Mouse (Mus musculus): ENCODE results near the gene Gemin6. TPM values are rescaled to one million over a fixed set of nuclear protein-coding genes. Genes with fewer than 3 reads are reported as not detected.
"Not testable (repeated sequence)": the region's sequence is repeated elsewhere in the genome, so short reads cannot be mapped to it uniquely, and the experiment has no call there.

The Gemin6 gene
- total RNA-seq, 2 experiments from 2014 or later = 6.4 to 6.7 TPM

- DNase-seq (ENCODE audit: low spot score in 2 of 2) = no peak
These were observed 9.6 kb downstream of the Gemin6 start for GRCm38 (mm10) chr17:80233844-80234243.

GRCm38 (mm10) chr17:80234376-80234775 lies 10.1 kb downstream of the Gemin6 start:
- no peak for DNase-seq (ENCODE audit: low spot score in 2 of 2)

- no peak for DNase-seq (ENCODE audit: low spot score in 2 of 2)
These were observed 11.2 kb downstream of the Gemin6 start for GRCm38 (mm10) chr17:80235477-80235876.

GRCm38 (mm10) chr17:80236805-80237204 lies 12.6 kb downstream of the Gemin6 start:
- DNase-seq (ENCODE audit: low spot score in 2 of 2) = no peak

- DNase-seq (ENCODE audit: low spot score in 2 of 2) = no peak
These were observed 13.2 kb downstream of the Gemin6 start for GRCm38 (mm10) chr17:80237475-80237874.

GRCm38 (mm10) chr17:80241594-80241993 lies 17.4 kb downstream of the Gemin6 start:
- no peak for DNase-seq (ENCODE audit: low spot score in 2 of 2)

- no peak for DNase-seq (ENCODE audit: low spot score in 2 of 2)
These were observed 18.9 kb downstream of the Gemin6 start for GRCm38 (mm10) chr17:80243116-80243515.

GRCm38 (mm10) chr17:80252757-80253525 lies 28.7 kb downstream of the Gemin6 start:
- no peak for DNase-seq (ENCODE audit: low spot score in 2 of 2)

- no peak for DNase-seq (ENCODE audit: low spot score in 2 of 2)
These were observed 30.2 kb downstream of the Gemin6 start for GRCm38 (mm10) chr17:80254421-80254820.

GRCm38 (mm10) chr17:80255208-80255607 lies 31.0 kb downstream of the Gemin6 start:
- peak; percentile 23 to 44 for DNase-seq (ENCODE audit: low spot score in 2 of 2)

GRCm38 (mm10) chr17:80267065-80267464 lies 42.8 kb downstream of the Gemin6 start:
- DNase-seq (ENCODE audit: low spot score in 2 of 2) = no peak

- no peak for DNase-seq (ENCODE audit: low spot score in 2 of 2)
These were observed 43.9 kb downstream of the Gemin6 start for GRCm38 (mm10) chr17:80268151-80268550.

- not testable (repeated sequence) for DNase-seq (ENCODE audit: low spot score in 2 of 2)
These were observed 46.4 kb downstream of the Gemin6 start for GRCm38 (mm10) chr17:80270622-80271021.

Other genes starting within 250 kb of the Gemin6 start
- gene Hnrnpll, start 162.1 kb upstream of the Gemin6 start, total RNA-seq (2021) = 10 to 100 TPM; 34.4 to 38.8 TPM
- gene Galm, start 97.0 kb upstream of the Gemin6 start, total RNA-seq (2021) = 1 to 10 TPM; 4.2 to 5.3 TPM
- 10 to 100 TPM; 79.7 to 87.1 TPM for gene Srsf7, start 17.1 kb upstream of the Gemin6 start, total RNA-seq (2021)
- under 1 TPM in 1 of 2 experiments, not detected in 1; 0.10 TPM for gene Ttc39d, start 17.0 kb upstream of the Gemin6 start, total RNA-seq (2021)
- 1 to 10 TPM; 4.6 to 4.9 TPM for gene Morn2, start 65.8 kb downstream of the Gemin6 start, total RNA-seq (2021)
- gene Dhx57, start 66.0 kb downstream of the Gemin6 start, total RNA-seq (2021) = 10 to 100 TPM; 15.6 to 16.2 TPM
- 1 to 10 TPM; 1.4 to 2.3 TPM for gene Arhgef33, start 83.0 kb downstream of the Gemin6 start, total RNA-seq (2021)
- 1 to 10 TPM in 1 of 2 experiments, not detected in 1; 1.1 TPM for gene Gm10190, start 149.1 kb downstream of the Gemin6 start, total RNA-seq (2021)